Mouse (Mus musculus): ENCODE measurements around the gene Garnl3.

- TF ChIP-seq POLR2A (IDR thresholded peaks at IDR 0.05; ENCODE audit: control insufficient read depth, low read depth, low read length): no peak
- no peak for TF ChIP-seq CTCF (IDR thresholded peaks at IDR 0.05; ENCODE audit: control insufficient read depth, insufficient read depth, insufficient replicate concordance, low read depth, low read length)
Observed at GRCm38 (mm10) chr2:33086671-33087363, 44.6 kb downstream of the Garnl3 start.
